Mouse (Mus musculus): ENCODE results near the gene Sgsm3. TPM values are rescaled to one million over a fixed set of nuclear protein-coding genes. Genes with fewer than 3 reads are reported as not detected.

Gene Sgsm3
- polyA plus RNA-seq, 2 experiments, result 7.5 to 8.5 TPM

DNA sequence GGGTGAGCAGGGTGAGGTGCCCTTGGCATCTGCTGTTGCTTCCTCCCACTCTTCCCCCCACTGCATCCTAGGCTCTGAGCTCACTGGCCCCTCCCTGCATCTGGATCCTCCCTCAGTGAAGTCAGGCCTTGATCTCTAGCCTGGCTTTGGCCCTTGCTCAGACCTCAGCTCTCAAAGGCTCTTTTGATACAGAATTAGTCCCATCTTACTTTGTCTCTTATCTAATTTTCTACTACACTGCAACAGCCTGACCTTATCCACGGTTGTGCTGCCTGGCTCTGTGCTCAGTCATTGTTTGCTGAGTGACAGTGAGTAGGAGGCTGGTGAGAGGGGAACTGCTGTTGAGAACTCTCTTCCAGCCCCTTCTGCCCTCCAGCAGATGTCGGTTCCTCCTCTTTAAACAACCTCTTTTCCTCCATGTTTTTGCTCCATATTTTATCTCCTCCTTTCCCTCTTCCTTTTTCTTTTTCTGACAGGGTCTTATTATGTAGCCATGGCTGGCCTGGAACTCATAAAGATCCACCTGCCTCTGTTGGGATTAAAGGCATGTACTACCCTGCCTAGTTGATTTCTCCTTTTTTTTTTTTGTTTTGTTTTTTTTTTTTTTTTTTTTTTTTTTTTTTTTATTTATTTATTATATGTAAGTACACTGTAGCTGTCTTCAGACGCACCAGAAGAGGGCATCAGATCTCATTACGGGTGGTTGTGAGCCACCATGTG is 23.0 kb downstream of the Sgsm3 start:
- Histone ChIP-seq H3K9ac (replicated peaks) (no peak overlapping the region), H3K4me2 (ENCODE audit: low read depth) (no peak overlapping the region), H3K4me1 (replicated peaks; ENCODE audit: control insufficient read depth in 2 of 2, insufficient read depth in 2 of 2, low read length in 1 of 2) (peaks cover 10 to 21% of the 10 kb centered on the region in 2 experiments), H3K9me3 (ENCODE audit: control insufficient read depth, low read length) (no peaks in the 10 kb centered on the region), H3K27me3 (ENCODE audit: control insufficient read depth, insufficient read depth, low read length) (no peaks in the 10 kb centered on the region), H3K4me3 (ENCODE audit: insufficient read depth in 1 of 2, low read depth in 2 of 2, low read length in 2 of 2) (no peak overlapping the region), H3K27ac (no peak overlapping the region), H3K36me3 (replicated peaks; ENCODE audit: control insufficient read depth, insufficient read depth, low read depth) (no peaks in the 10 kb centered on the region)
- 2% methylated on average over 2 of the region's 4 CpGs for WGBS (ENCODE audit: insufficient replicate concordance)
- TF ChIP-seq EP300 (IDR thresholded peaks at IDR 0.05; ENCODE audit: low read depth) (no peak), CTCF (IDR thresholded peaks at IDR 0.05; ENCODE audit: low read depth) (no peak)
- DNase-seq (ENCODE audit: low read depth in 3 of 3, low spot score in 3 of 3), result no peak
- peak; percentile 53 for ATAC-seq (ENCODE audit: insufficient read depth)

DNA sequence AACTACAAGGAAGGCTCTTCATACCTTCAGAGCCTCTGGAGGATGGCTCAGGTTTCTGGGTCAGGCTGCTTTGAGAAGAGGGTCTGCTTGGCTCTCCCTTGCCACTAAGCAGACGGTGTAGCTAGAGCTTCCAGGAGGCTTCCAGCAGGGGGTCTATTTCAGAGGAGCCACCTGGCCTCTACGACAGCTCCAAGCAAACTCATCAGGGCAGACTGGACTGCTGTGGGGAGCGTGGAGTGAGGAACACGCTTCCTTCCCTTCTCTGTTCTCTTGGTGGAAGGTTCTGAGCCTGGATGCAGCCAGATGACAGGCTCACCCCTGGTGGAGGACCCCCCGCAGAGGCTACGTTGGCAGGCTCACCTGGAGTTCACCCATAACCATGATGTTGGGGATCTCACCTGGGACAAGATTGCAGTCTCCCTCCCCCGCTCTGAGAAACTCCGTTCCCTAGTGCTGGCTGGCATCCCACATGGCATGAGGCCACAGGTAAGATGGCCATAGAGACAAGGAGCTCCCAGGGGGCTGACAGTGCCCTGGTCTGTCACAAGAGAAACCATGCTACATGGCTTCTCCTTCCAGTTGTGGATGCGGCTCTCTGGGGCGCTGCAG is 28.7 kb downstream of the Sgsm3 start:
- ATAC-seq (ENCODE audit: insufficient read depth), result no peak
- H3K36me3 ChIP-seq (replicated peaks; ENCODE audit: control insufficient read depth, insufficient read depth, low read depth), result no peaks in the 10 kb centered on the region
- H3K4me2 ChIP-seq (ENCODE audit: low read depth), result no peak overlapping the region
- no peaks in the 10 kb centered on the region for H3K27me3 ChIP-seq (ENCODE audit: control insufficient read depth, insufficient read depth, low read length)
- WGBS (ENCODE audit: insufficient replicate concordance), result 82% methylated on average over 10 of the region's 10 CpGs
- no peak overlapping the region for H3K27ac ChIP-seq
- H3K4me1 ChIP-seq (replicated peaks; ENCODE audit: control insufficient read depth in 2 of 2, insufficient read depth in 2 of 2, low read length in 1 of 2), result peaks cover 0 to 3% of the 10 kb centered on the region in 2 experiments; a peak in 1 of 4 replicates
- H3K9me3 ChIP-seq (ENCODE audit: control insufficient read depth, low read length), result no peaks in the 10 kb centered on the region
- TF ChIP-seq CTCF (IDR thresholded peaks at IDR 0.05; ENCODE audit: low read depth) (no peak), EP300 (IDR thresholded peaks at IDR 0.05; ENCODE audit: low read depth) (no peak)
- no peak overlapping the region for H3K9ac ChIP-seq (replicated peaks)
- no peak for DNase-seq (ENCODE audit: low read depth in 3 of 3, low spot score in 3 of 3)
- no peak overlapping the region for H3K4me3 ChIP-seq (ENCODE audit: insufficient read depth in 1 of 2, low read depth in 2 of 2, low read length in 2 of 2)

DNA sequence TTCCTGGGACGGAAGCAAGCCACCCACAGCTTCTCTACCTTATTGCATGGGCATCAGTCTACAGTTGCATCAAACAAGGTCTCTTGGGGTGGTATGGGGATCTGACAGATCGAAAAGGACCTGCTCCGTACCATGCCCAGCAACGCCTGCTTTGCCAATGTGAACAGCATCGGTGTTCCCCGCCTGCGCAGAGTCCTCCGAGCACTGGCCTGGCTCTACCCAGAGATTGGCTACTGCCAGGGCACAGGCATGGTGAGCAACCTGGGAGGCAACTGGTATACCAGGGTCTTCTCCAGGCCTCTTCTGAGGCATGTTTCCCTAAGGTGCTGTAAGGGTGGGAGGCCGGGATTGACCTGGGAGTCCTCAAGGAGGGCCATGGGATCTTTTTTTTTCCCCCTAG is 29.8 kb downstream of the Sgsm3 start:
- Histone ChIP-seq H3K27ac (no peak overlapping the region), H3K4me1 (replicated peaks; ENCODE audit: control insufficient read depth in 2 of 2, insufficient read depth in 2 of 2, low read length in 1 of 2) (peaks cover 0 to 3% of the 10 kb centered on the region in 2 experiments; a peak in 1 of 4 replicates), H3K36me3 (replicated peaks; ENCODE audit: control insufficient read depth, insufficient read depth, low read depth) (no peaks in the 10 kb centered on the region), H3K4me2 (ENCODE audit: low read depth) (no peak overlapping the region), H3K9ac (replicated peaks) (no peak overlapping the region), H3K9me3 (ENCODE audit: control insufficient read depth, low read length) (no peaks in the 10 kb centered on the region), H3K27me3 (ENCODE audit: control insufficient read depth, insufficient read depth, low read length) (no peaks in the 10 kb centered on the region), H3K4me3 (ENCODE audit: insufficient read depth in 1 of 2, low read depth in 2 of 2, low read length in 2 of 2) (no peak overlapping the region)
- no peak for DNase-seq (ENCODE audit: low read depth in 3 of 3, low spot score in 3 of 3)
- ATAC-seq (ENCODE audit: insufficient read depth), result no peak
- TF ChIP-seq CTCF (IDR thresholded peaks at IDR 0.05; ENCODE audit: low read depth) (no peak), EP300 (IDR thresholded peaks at IDR 0.05; ENCODE audit: low read depth) (no peak)
- 85% methylated on average over 9 of the region's 9 CpGs for WGBS (ENCODE audit: insufficient replicate concordance)

DNA sequence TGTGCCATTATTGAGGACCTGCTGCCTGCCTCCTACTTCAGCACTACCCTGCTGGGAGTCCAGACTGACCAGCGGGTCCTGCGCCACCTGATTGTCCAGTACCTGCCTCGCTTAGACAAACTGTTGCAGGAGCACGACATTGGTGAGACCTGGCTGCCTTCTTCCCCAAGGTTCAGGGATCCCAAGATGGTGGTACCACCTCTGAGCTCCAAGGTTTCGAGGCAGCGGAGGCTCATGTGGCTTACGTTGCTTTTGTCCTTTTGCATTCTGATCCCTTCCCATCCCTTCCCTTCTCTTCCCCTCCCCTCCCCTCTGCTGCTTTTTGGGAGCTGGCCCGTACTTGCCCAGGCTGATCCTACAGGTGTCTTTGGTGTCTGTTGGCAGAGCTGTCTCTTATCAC is 30.3 kb downstream of the Sgsm3 start:
- WGBS (ENCODE audit: insufficient replicate concordance), result 82% methylated on average over 8 of the region's 8 CpGs
- no peak for DNase-seq (ENCODE audit: low read depth in 3 of 3, low spot score in 3 of 3)
- Histone ChIP-seq H3K36me3 (replicated peaks; ENCODE audit: control insufficient read depth, insufficient read depth, low read depth) (no peaks in the 10 kb centered on the region), H3K27ac (no peak overlapping the region), H3K27me3 (ENCODE audit: control insufficient read depth, insufficient read depth, low read length) (no peaks in the 10 kb centered on the region), H3K9me3 (ENCODE audit: control insufficient read depth, low read length) (no peaks in the 10 kb centered on the region), H3K9ac (replicated peaks) (no peak overlapping the region), H3K4me1 (replicated peaks; ENCODE audit: control insufficient read depth in 2 of 2, insufficient read depth in 2 of 2, low read length in 1 of 2) (peaks cover 0 to 3% of the 10 kb centered on the region in 2 experiments; a peak in 1 of 4 replicates), H3K4me2 (ENCODE audit: low read depth) (no peak overlapping the region), H3K4me3 (ENCODE audit: insufficient read depth in 1 of 2, low read depth in 2 of 2, low read length in 2 of 2) (no peak overlapping the region)
- TF ChIP-seq EP300 (IDR thresholded peaks at IDR 0.05; ENCODE audit: low read depth) (no peak), CTCF (IDR thresholded peaks at IDR 0.05; ENCODE audit: low read depth) (no peak)
- no peak for ATAC-seq (ENCODE audit: insufficient read depth)

DNA sequence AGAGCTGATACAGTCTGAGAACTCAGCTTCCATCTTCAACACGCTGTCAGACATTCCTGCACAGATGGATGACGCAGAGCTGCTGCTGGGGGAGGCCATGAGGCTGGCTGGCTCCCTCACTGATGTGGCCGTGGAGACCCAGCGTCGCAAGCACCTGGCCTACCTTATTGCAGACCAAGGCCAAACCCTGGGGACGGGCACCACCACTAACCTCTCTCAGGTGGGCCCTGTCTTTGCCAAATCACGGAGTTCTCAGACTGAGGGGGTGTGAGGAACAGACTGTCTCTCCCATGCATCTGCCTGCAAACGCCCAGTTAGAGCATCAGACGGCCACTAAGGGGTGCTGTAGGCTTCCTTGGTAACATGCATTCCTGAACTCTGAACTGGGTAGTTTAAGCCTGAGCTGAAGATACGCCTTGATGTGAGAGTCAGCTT is 31.1 kb downstream of the Sgsm3 start:
- ATAC-seq (ENCODE audit: insufficient read depth) (no peak), DNase-seq (ENCODE audit: low read depth in 3 of 3, low spot score in 3 of 3) (peak in 1 of 3 experiments; percentile 9)
- H3K4me2 ChIP-seq (ENCODE audit: low read depth), result no peak overlapping the region
- H3K36me3 ChIP-seq (replicated peaks; ENCODE audit: control insufficient read depth, insufficient read depth, low read depth), result no peaks in the 10 kb centered on the region
- H3K9me3 ChIP-seq (ENCODE audit: control insufficient read depth, low read length), result no peaks in the 10 kb centered on the region
- H3K27ac ChIP-seq, result no peak overlapping the region
- WGBS (ENCODE audit: insufficient replicate concordance), result 59% methylated on average over 10 of the region's 10 CpGs
- TF ChIP-seq CTCF (IDR thresholded peaks at IDR 0.05; ENCODE audit: low read depth) (peak; percentile 64), EP300 (IDR thresholded peaks at IDR 0.05; ENCODE audit: low read depth) (no peak)
- no peak overlapping the region for H3K4me3 ChIP-seq (ENCODE audit: insufficient read depth in 1 of 2, low read depth in 2 of 2, low read length in 2 of 2)
- no peaks in the 10 kb centered on the region for H3K27me3 ChIP-seq (ENCODE audit: control insufficient read depth, insufficient read depth, low read length)
- H3K9ac ChIP-seq (replicated peaks), result no peak overlapping the region
- H3K4me1 ChIP-seq (replicated peaks; ENCODE audit: control insufficient read depth in 2 of 2, insufficient read depth in 2 of 2, low read length in 1 of 2), result no peaks in the 10 kb centered on the region

Data from liver, embryonic 14.5 days (tissue).